Mouse (Mus musculus) CH12.LX (cell line): ENCODE data around the gene Cd300ld3. TPM values are rescaled to one million over a fixed set of nuclear protein-coding genes. Genes with fewer than 3 reads are reported as not detected.

Experiments used
- DNase-seq: peaks from one replicate; pipeline ENCODE4 v3.0.0-alpha.2; 2013; ENCODE audit errors: extremely low read depth
- H3K27ac ChIP-seq: 2 replicates; pipeline ENCODE4 v1.5.1; 2012; ENCODE audit warnings: low read depth, mild to moderate bottlenecking, control low read depth, moderate library complexity; ENCODE audit not compliant: insufficient read depth
- H3K27me3 ChIP-seq: replicated peaks from 2 replicates; pipeline ENCODE3; 2012; ENCODE audit warnings: inconsistent platforms
- H3K36me3 ChIP-seq, 2 experiments: replicated peaks in 1 of 2; 2 replicates each; pipeline versions ENCODE3 to v1.6.1; 2012; ENCODE audit warnings: inconsistent platforms in 1 of 2, low read length in 1 of 2, mild to moderate bottlenecking in 1 of 2, mixed read lengths in 1 of 2, moderate library complexity in 1 of 2; ENCODE audit not compliant: control insufficient read depth in 1 of 2, insufficient read depth in 1 of 2
- H3K4me1 ChIP-seq, 2 experiments: 2 replicates each; pipeline ENCODE4 v1.6.1; 2012; ENCODE audit warnings: inconsistent platforms in 1 of 2, moderate library complexity in 1 of 2; ENCODE audit not compliant: insufficient read depth in 2 of 2, control insufficient read depth in 1 of 2
- H3K4me2 ChIP-seq: 2 replicates; pipeline ENCODE4 v1.6.1; 2012; ENCODE audit warnings: low read depth, mild to moderate bottlenecking, control low read depth; ENCODE audit not compliant: poor library complexity, insufficient read depth, severe bottlenecking
- H3K4me3 ChIP-seq, 3 experiments: fragments of 150-350 bp in 1 of 3; sonication (generic) in 1 of 3; replicated peaks in 1 of 3; 2 replicates each; pipeline versions ENCODE3 to v1.5.1; 2011 to 2012; ENCODE audit warnings: low read depth in 2 of 3, low read length in 2 of 3, mild to moderate bottlenecking in 2 of 3, moderate library complexity in 2 of 3, control low read depth in 1 of 3, improper control_type of control experiment in 1 of 3, inconsistent platforms in 1 of 3, mixed read lengths in 1 of 3; ENCODE audit not compliant: poor library complexity in 1 of 3
- H3K79me2 ChIP-seq: replicated peaks from 2 replicates; pipeline ENCODE4 v1.6.1; 2012; ENCODE audit warnings: mild to moderate bottlenecking, moderate library complexity; ENCODE audit not compliant: control insufficient read depth, poor library complexity, insufficient read depth, severe bottlenecking; ENCODE audit errors: extremely low read depth
- H3K9ac ChIP-seq: 2 replicates; pipeline ENCODE4 v1.6.1; 2012; ENCODE audit warnings: low read depth, mild to moderate bottlenecking, control low read depth, moderate library complexity; ENCODE audit not compliant: insufficient read depth
- H3K9me3 ChIP-seq: replicated peaks from 2 replicates; pipeline ENCODE3; 2012; ENCODE audit warnings: low read length, inconsistent platforms, mixed read lengths
- CHD1 ChIP-seq: IDR thresholded peaks from 2 replicates; pipeline ENCODE4 v1.6.1; 2012; ENCODE audit warnings: low read depth, low read length, improper control_type of control experiment, inconsistent platforms
- CTCF ChIP-seq, 2 experiments: IDR thresholded peaks in 1 of 2; conservative IDR thresholded peaks in 1 of 2; 2 replicates each; pipeline ENCODE4 v1.5.1; 2011 to 2012; ENCODE audit warnings: low read depth in 2 of 2, low read length in 2 of 2, improper control_type of control experiment in 1 of 2, inconsistent platforms in 1 of 2, mild to moderate bottlenecking in 1 of 2, moderate library complexity in 1 of 2
- E2F4 ChIP-seq: IDR thresholded peaks from 2 replicates; pipeline ENCODE4 v1.6.1; 2011; ENCODE audit warnings: low read depth, low read length, improper control_type of control experiment; ENCODE audit not compliant: insufficient replicate concordance
- ELF1 ChIP-seq: IDR thresholded peaks from 2 replicates; pipeline ENCODE4 v1.6.1; 2014; ENCODE audit warnings: low read depth, mild to moderate bottlenecking, inconsistent platforms, low read length, improper control_type of control experiment
- EP300 ChIP-seq: IDR thresholded peaks from 2 replicates; pipeline ENCODE4 v1.6.1; 2011; ENCODE audit warnings: low read length, improper control_type of control experiment
- ETS1 ChIP-seq: conservative IDR thresholded peaks from 2 replicates; pipeline ENCODE4 v1.6.1; 2012; ENCODE audit warnings: low read depth, mild to moderate bottlenecking, inconsistent platforms, low read length, improper control_type of control experiment, moderate library complexity
- GABPA ChIP-seq: IDR thresholded peaks from 2 replicates; pipeline ENCODE4 v1.6.1; 2012; ENCODE audit warnings: low read depth, low read length, improper control_type of control experiment, inconsistent platforms; ENCODE audit not compliant: insufficient replicate concordance
- JUND ChIP-seq: conservative IDR thresholded peaks from 2 replicates; pipeline ENCODE4 v1.6.1; 2011; ENCODE audit warnings: low read depth, low read length, improper control_type of control experiment
- MAFK ChIP-seq: IDR thresholded peaks from 2 replicates; pipeline ENCODE4 v1.6.1; 2011; ENCODE audit warnings: low read length, improper control_type of control experiment; ENCODE audit not compliant: insufficient replicate concordance
- MAX ChIP-seq: IDR thresholded peaks from 2 replicates; pipeline ENCODE4 v1.6.1; 2011; ENCODE audit warnings: low read length, improper control_type of control experiment
- MXI1 ChIP-seq: IDR thresholded peaks from 2 replicates; pipeline ENCODE4 v1.6.1; 2011; ENCODE audit warnings: mild to moderate bottlenecking, low read depth, low read length, improper control_type of control experiment
- MYC ChIP-seq: IDR thresholded peaks from 2 replicates; pipeline ENCODE4 v1.6.1; 2011; ENCODE audit warnings: low read depth, mild to moderate bottlenecking, improper control_type of control experiment, low read length
- NRF1 ChIP-seq: IDR thresholded peaks from 2 replicates; pipeline ENCODE4 v1.6.1; 2014; ENCODE audit warnings: low read depth, mild to moderate bottlenecking, inconsistent platforms, low read length, improper control_type of control experiment, moderate library complexity
- SIN3A ChIP-seq: IDR thresholded peaks from 2 replicates; pipeline ENCODE4 v1.6.1; 2012; ENCODE audit warnings: low read length, improper control_type of control experiment, inconsistent platforms
- TBP ChIP-seq: conservative IDR thresholded peaks from 2 replicates; pipeline ENCODE4 v1.6.1; 2011; ENCODE audit warnings: low read depth, low read length, improper control_type of control experiment
- UBTF ChIP-seq: IDR thresholded peaks from 2 replicates; pipeline ENCODE4 v1.6.1; 2012; ENCODE audit warnings: low read depth, mild to moderate bottlenecking, inconsistent platforms, low read length, improper control_type of control experiment, moderate library complexity
- USF1 ChIP-seq: IDR thresholded peaks from 2 replicates; pipeline ENCODE4 v1.6.1; 2014; ENCODE audit warnings: low read depth, mild to moderate bottlenecking, inconsistent platforms, low read length, improper control_type of control experiment
- USF2 ChIP-seq: conservative IDR thresholded peaks from 2 replicates; pipeline ENCODE4 v1.6.1; 2011; ENCODE audit warnings: low read depth, low read length, improper control_type of control experiment
- ZNF384 ChIP-seq: IDR thresholded peaks from 2 replicates; pipeline ENCODE4 v1.6.1; 2012; ENCODE audit warnings: low read depth, low read length, improper control_type of control experiment, inconsistent platforms
- dilution Hi-C: fragments of 300-500 bp; cut with MboI; formaldehyde crosslinking; loops from 2 replicates; pipeline ENCODE4 v1.14.3; 2020; ENCODE audit warnings: low sequenced_read_pairs; ENCODE audit not compliant: extremely low pct_unique_long_range_greater_than_20kb, extremely low pct_ligation_motif_present
- in situ Hi-C: fragments of 300-500 bp; cut with MboI; formaldehyde crosslinking; loops from 3 replicates; pipeline ENCODE4 v1.14.3; 2019; ENCODE audit warnings: low sequenced_read_pairs, low pct_ligation_motif_present, low pct_unique_long_range_greater_than_20kb, mixed read lengths
- polyA plus RNA-seq: library from polyadenylated mRNA; unstranded; fragments of >175 nt; gene quantifications from 2 replicates; pipeline ENCODE4 v1.2.1, GENCODE M21; 2012; ENCODE audit warnings: low read depth; ENCODE audit not compliant: insufficient read length
- total RNA-seq, 2 experiments: library from RNA; depleted of rRNA; stranded (reverse); fragments of 300-350 nt in 1 of 2; fragments of >200 nt in 1 of 2; gene quantifications; 2 replicates each; pipeline ENCODE4 v1.2.3; 2012 to 2014

Gene Cd300ld3
- total and polyA plus RNA-seq, 3 experiments: 0.37 to 0.42 TPM; not detected in 1

DNA sequence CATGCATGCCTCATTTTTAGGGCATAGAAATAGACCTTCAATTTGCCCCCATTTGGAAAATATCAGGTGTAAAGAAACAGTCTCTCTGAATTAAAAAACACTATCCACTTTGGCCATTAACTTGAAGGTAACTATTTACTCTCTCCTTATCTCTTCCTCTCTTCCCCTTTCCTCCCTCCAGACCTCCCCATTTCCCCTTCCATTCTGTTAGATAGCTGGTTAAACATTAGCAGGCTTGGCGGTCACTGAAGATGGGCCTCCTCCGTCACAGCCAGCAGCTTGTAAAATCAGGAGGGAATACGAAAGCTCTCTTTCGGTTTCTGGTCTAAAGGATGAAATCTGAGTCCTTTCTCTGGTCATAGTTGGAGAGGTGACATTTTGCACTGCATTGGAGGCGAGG is 27.6 kb upstream of the Cd300ld3 start:
- no peak overlapping the region for H3K4me2 ChIP-seq
- dilution Hi-C loops: no loop called here

DNA sequence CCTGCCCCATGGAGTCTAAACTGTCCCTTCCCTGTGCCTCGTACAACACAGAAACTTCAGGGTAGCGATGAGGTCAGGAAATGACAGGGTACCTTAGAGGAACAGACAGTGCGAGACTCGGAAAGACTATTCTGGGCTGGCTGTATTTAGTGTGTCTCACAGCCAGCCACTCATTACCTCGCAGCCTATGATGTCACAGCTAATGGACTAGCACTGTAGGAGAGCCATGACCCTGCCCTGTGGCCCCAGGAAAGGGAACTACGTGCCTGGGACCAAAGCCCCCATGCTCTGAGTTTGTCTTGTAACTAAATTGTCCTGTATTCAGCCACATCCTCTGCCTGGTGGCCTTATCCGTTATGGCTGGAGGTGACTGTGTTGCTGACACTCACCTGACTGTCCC is 27.2 kb upstream of the Cd300ld3 start:
- DNase-seq: no peak
- TF ChIP-seq CHD1: no peak
- TF ChIP-seq NRF1: no peak
- TF ChIP-seq MAX: no peak
- TF ChIP-seq E2F4: no peak
- TF ChIP-seq EP300: no peak
- TF ChIP-seq UBTF: no peak
- no peak for TF ChIP-seq ELF1
- TF ChIP-seq USF1: no peak
- no peak for TF ChIP-seq USF2
- no peak for TF ChIP-seq JUND
- no peak for TF ChIP-seq ETS1
- TF ChIP-seq MXI1: no peak
- peaks cover 5 to 12% of the 10 kb centered on the region in 2 experiments; a peak in 3 of 4 replicates for H3K4me1 ChIP-seq
- no peak overlapping the region for H3K27ac ChIP-seq
- H3K9ac ChIP-seq: no peak overlapping the region
- in situ Hi-C loops (no loop called here), dilution Hi-C loops (no loop called here)
- H3K4me2 ChIP-seq: no peak overlapping the region
- H3K9me3 ChIP-seq: peaks cover 6% of the 10 kb centered on the region
- H3K27me3 ChIP-seq: peaks cover 54% of the 10 kb centered on the region
- H3K79me2 ChIP-seq: no peaks in the 10 kb centered on the region
- no peak overlapping the region for H3K4me3 ChIP-seq
- H3K36me3 ChIP-seq: no peaks in the 10 kb centered on the region

More for the DNA sequence above, 27.6 kb upstream of the Cd300ld3 start:
- no peak for TF ChIP-seq ZNF384
- 0 out of 2 replicates have a peak, but pooled peaks have one; percentile 40 for TF ChIP-seq UBTF
- TF ChIP-seq, all 38 proteins: peak for 1
- Histone ChIP-seq H3K27ac (no peak overlapping the region), H3K36me3 (no peaks in the 10 kb centered on the region), H3K4me1 (peaks cover 5 to 12% of the 10 kb centered on the region in 2 experiments; a peak in 3 of 4 replicates), H3K9ac (no peak overlapping the region), H3K9me3 (peaks cover 6% of the 10 kb centered on the region), H3K4me3 (no peak overlapping the region), H3K27me3 (peaks cover 50% of the 10 kb centered on the region), H3K79me2 (no peaks in the 10 kb centered on the region)
- no peak for DNase-seq
- in situ Hi-C loops: no loop called here

DNA sequence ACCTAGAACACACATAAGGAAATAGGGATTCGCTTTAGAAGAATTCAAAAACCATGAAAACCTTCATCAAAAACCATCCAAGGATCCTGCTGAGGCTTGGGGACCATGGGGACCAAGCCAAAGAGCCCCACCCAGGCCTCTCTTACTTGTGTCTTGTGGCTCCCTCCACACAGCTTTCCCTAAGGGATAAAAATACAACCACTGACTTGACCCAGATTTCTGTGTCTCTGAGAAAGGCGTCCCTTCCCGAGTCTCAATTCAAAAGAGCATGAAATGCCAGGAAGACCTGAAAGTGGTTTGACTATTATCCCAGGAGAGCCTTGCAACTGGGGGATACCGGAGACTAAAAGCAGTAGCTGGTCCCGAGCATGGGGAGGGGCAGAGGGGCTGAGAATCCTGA is 24.8 kb upstream of the Cd300ld3 start:
- no peak overlapping the region for H3K27ac ChIP-seq
- H3K4me2 ChIP-seq: no peak overlapping the region
- TF ChIP-seq MAFK (no peak), ETS1 (no peak), GABPA (no peak), SIN3A (no peak), ELF1 (no peak), TBP (no peak), CTCF (conservative IDR thresholded peaks at IDR 0.05 in 1 of 2, IDR thresholded peaks at IDR 0.05 in 1 of 2; ENCODE audit: low read depth in 2 of 2, low read length in 2 of 2) (no peak), MYC (no peak)
- dilution Hi-C loops (no loop called here), in situ Hi-C loops (no loop called here)
- H3K9ac ChIP-seq: no peak overlapping the region
- peaks cover 6% of the 10 kb centered on the region for H3K9me3 ChIP-seq
- no peaks in the 10 kb centered on the region for H3K36me3 ChIP-seq
- H3K4me1 ChIP-seq: peaks cover 5 to 9% of the 10 kb centered on the region in 2 experiments; a peak in 3 of 4 replicates
- peaks cover 75% of the 10 kb centered on the region for H3K27me3 ChIP-seq
- H3K79me2 ChIP-seq: no peaks in the 10 kb centered on the region
- no peak for DNase-seq
- no peak overlapping the region for H3K4me3 ChIP-seq
